24 mouse cellular contexts compared by ENCODE assay signal in genomic region chr19:44644376-44644775, GRCm38 (mm10).
A peak's percentile ranks its signal among the peaks of the same experiment; 100 is the strongest.
DNase-seq lines count a peak whose midpoint lies in the region; ATAC-seq lines count a peak whose summit lies in the region.
"Had no signal": no experiment of that assay in that cellular context is flagged by ENCODE, and none has a peak within 500 bp of the region (broad histone marks: within the 10 kb centered on the region; RNA-seq: fewer than 3 reads in every experiment).

No protein-coding gene starts in this region.

- no peak for DNase-seq in heart, adult 9 months (ENCODE audit: low spot score in 2 of 2)
- no peak for DNase-seq in kidney, adult 9 months
- no peak for DNase-seq in kidney, adult 11 months
- DNase-seq in midbrain, embryonic 11.5 days (ENCODE audit: low spot score, missing footprints) = peak; percentile 47
- DNase-seq: adrenal gland, adult 8-10 months; adrenal gland, postnatal 14 days; adrenal gland, postnatal 36 days; B cell, adult 2 months; cerebellum, adult 11-12 months; cerebellum, adult 2 months; cerebellum, adult 9-10 months; cerebellum, postnatal 10 days; cerebellum, postnatal 25 days had no signal

- no peak overlapping the region for H3K4me3 ChIP-seq in heart, embryonic 11.5 days (ENCODE audit: low read depth, low read length)
- H3K4me3 ChIP-seq in kidney, embryonic 14.5 days (ENCODE audit: low read length) = no peak overlapping the region
- no peak overlapping the region for H3K4me3 ChIP-seq in kidney, embryonic 16.5 days (ENCODE audit: low read length)
- no peak overlapping the region for H3K4me3 ChIP-seq in midbrain, embryonic 11.5 days (ENCODE audit: low read depth, low read length)
- H3K4me3 ChIP-seq in midbrain, embryonic 15.5 days = no peak overlapping the region
- H3K4me3 ChIP-seq: embryonic facial prominence, embryonic 10.5 days; embryonic facial prominence, embryonic 12.5 days; forebrain, embryonic 13.5 days had no signal

- peaks cover 60% of the 10 kb centered on the region for H3K27me3 ChIP-seq in heart, embryonic 11.5 days (ENCODE audit: control insufficient read depth, insufficient read depth, low read length)
- H3K27me3 ChIP-seq in kidney, embryonic 14.5 days (ENCODE audit: control insufficient read depth, insufficient read depth, low read length) = peaks cover 8% of the 10 kb centered on the region; the same call in 1 of the 2 replicates
- peaks cover 16% of the 10 kb centered on the region for H3K27me3 ChIP-seq in kidney, embryonic 16.5 days (ENCODE audit: insufficient read depth, low read length)
- peaks cover 24% of the 10 kb centered on the region for H3K27me3 ChIP-seq in midbrain, embryonic 11.5 days (ENCODE audit: control insufficient read depth, insufficient read depth, low read length)
- H3K27me3 ChIP-seq in midbrain, embryonic 15.5 days (replicated peaks) = peaks cover 37% of the 10 kb centered on the region
- H3K27me3 ChIP-seq: Patski had no signal

- no peak overlapping the region for H3K9ac ChIP-seq in heart, embryonic 11.5 days (ENCODE audit: low read depth, low read length)
- H3K9ac ChIP-seq in kidney, embryonic 14.5 days (ENCODE audit: low read depth, low read length) = no peak overlapping the region
- no peak overlapping the region for H3K9ac ChIP-seq in kidney, embryonic 16.5 days (replicated peaks; ENCODE audit: low read length)
- H3K9ac ChIP-seq in midbrain, embryonic 11.5 days (ENCODE audit: low read length) = no peak overlapping the region
- no peak overlapping the region for H3K9ac ChIP-seq in midbrain, embryonic 15.5 days
- H3K9ac ChIP-seq: embryonic facial prominence, embryonic 12.5 days; forebrain, embryonic 13.5 days had no signal

- H3K9me3 ChIP-seq in heart, embryonic 11.5 days (replicated peaks; ENCODE audit: control insufficient read depth, low read length) = no peaks in the 10 kb centered on the region
- no peaks in the 10 kb centered on the region for H3K9me3 ChIP-seq in kidney, embryonic 14.5 days (ENCODE audit: control insufficient read depth, low read length)
- no peaks in the 10 kb centered on the region for H3K9me3 ChIP-seq in kidney, embryonic 16.5 days (ENCODE audit: low read length)
- no peaks in the 10 kb centered on the region for H3K9me3 ChIP-seq in midbrain, embryonic 11.5 days (ENCODE audit: control insufficient read depth, low read length)
- H3K9me3 ChIP-seq in midbrain, embryonic 15.5 days = no peaks in the 10 kb centered on the region
- H3K9me3 ChIP-seq: embryonic facial prominence, embryonic 10.5 days; embryonic facial prominence, embryonic 12.5 days; forebrain, embryonic 13.5 days; G1E had no signal

- 44% methylated on average over 3 of the region's 3 CpGs for WGBS in heart, embryonic 11.5 days (ENCODE audit: insufficient replicate concordance)
- WGBS in kidney, embryonic 14.5 days = 12% methylated on average over 3 of the region's 3 CpGs
- WGBS in kidney, embryonic 16.5 days = 14% methylated on average over 3 of the region's 3 CpGs
- 55% methylated on average over 3 of the region's 3 CpGs for WGBS in midbrain, embryonic 11.5 days
- WGBS in midbrain, embryonic 15.5 days = 58% methylated on average over 3 of the region's 3 CpGs

- H3K4me1 ChIP-seq in heart, embryonic 11.5 days (ENCODE audit: control insufficient read depth, insufficient read depth, low read length) = peaks cover 5% of the 10 kb centered on the region; the same call in 1 of the 2 replicates
- H3K4me1 ChIP-seq in kidney, embryonic 14.5 days (ENCODE audit: control insufficient read depth, insufficient read depth, low read length) = peaks cover 37% of the 10 kb centered on the region
- peaks cover 51% of the 10 kb centered on the region for H3K4me1 ChIP-seq in kidney, embryonic 16.5 days (ENCODE audit: insufficient read depth, low read length)
- peaks cover 6% of the 10 kb centered on the region for H3K4me1 ChIP-seq in midbrain, embryonic 11.5 days (ENCODE audit: control insufficient read depth, insufficient read depth, low read length)
- peaks cover 7% of the 10 kb centered on the region for H3K4me1 ChIP-seq in midbrain, embryonic 15.5 days

- ATAC-seq in heart, embryonic 11.5 days (replicated peaks; ENCODE audit: insufficient number of reproducible peaks, low FRiP score, low TSS enrichment) = no peak
- ATAC-seq in kidney, embryonic 14.5 days (ENCODE audit: low FRiP score, low TSS enrichment) = peak; percentile 61
- peak; percentile 49; the same call in 1 of the 2 replicates for ATAC-seq in kidney, embryonic 16.5 days (ENCODE audit: low FRiP score, low TSS enrichment)
- no peak for ATAC-seq in midbrain, embryonic 11.5 days (ENCODE audit: low FRiP score)
- ATAC-seq in midbrain, embryonic 15.5 days (replicated peaks) = no peak
- ATAC-seq: activated CD4-positive, CD25-positive, alpha-beta regulatory T cell, adult 4 months; CD4-positive, CD25-positive, alpha-beta regulatory T cell, adult 4 months; forebrain, embryonic 13.5 days; Patski had no signal

- no peak overlapping the region for H3K4me2 ChIP-seq in heart, embryonic 11.5 days
- no peak overlapping the region for H3K4me2 ChIP-seq in kidney, embryonic 14.5 days (replicated peaks; ENCODE audit: low read depth, low read length)
- no peak overlapping the region for H3K4me2 ChIP-seq in kidney, embryonic 16.5 days (replicated peaks; ENCODE audit: low read depth, low read length)
- no peak overlapping the region for H3K4me2 ChIP-seq in midbrain, embryonic 11.5 days
- H3K4me2 ChIP-seq in midbrain, embryonic 15.5 days = no peak overlapping the region
- H3K4me2 ChIP-seq: embryonic facial prominence, embryonic 12.5 days; forebrain, embryonic 13.5 days had no signal

- 0 out of 2 replicates have a peak overlapping the region, but pooled peaks have one; percentile 16 for H3K27ac ChIP-seq in heart, embryonic 11.5 days (ENCODE audit: low read depth, low read length)
- H3K27ac ChIP-seq in kidney, embryonic 14.5 days (ENCODE audit: low read depth, low read length) = peak overlapping the region; percentile 74
- peak overlapping the region; percentile 73 for H3K27ac ChIP-seq in kidney, embryonic 16.5 days (ENCODE audit: low read length)
- H3K27ac ChIP-seq in midbrain, embryonic 11.5 days (ENCODE audit: low read depth, low read length) = no peak overlapping the region
- H3K27ac ChIP-seq in midbrain, embryonic 15.5 days = no peak overlapping the region
- H3K27ac ChIP-seq: embryonic facial prominence, embryonic 10.5 days; embryonic facial prominence, embryonic 12.5 days; forebrain, embryonic 13.5 days had no signal

- no peaks in the 10 kb centered on the region for H3K36me3 ChIP-seq in heart, embryonic 11.5 days (ENCODE audit: control insufficient read depth, insufficient read depth, low read length)
- H3K36me3 ChIP-seq in kidney, embryonic 14.5 days (ENCODE audit: control insufficient read depth, insufficient read depth, low read length) = no peaks in the 10 kb centered on the region
- H3K36me3 ChIP-seq in kidney, embryonic 16.5 days (ENCODE audit: insufficient read depth, low read length) = no peaks in the 10 kb centered on the region
- no peaks in the 10 kb centered on the region for H3K36me3 ChIP-seq in midbrain, embryonic 11.5 days (ENCODE audit: control insufficient read depth, insufficient read depth, low read length)
- H3K36me3 ChIP-seq in midbrain, embryonic 15.5 days (replicated peaks) = no peaks in the 10 kb centered on the region
- H3K36me3 ChIP-seq: embryonic facial prominence, embryonic 10.5 days; embryonic facial prominence, embryonic 12.5 days; G1E had no signal

Comparison
In these comparisons a context has a peak if more than half of its experiments do, and no peak if none do; other contexts are left out.
1. ATAC-seq: peak in kidney, embryonic 14.5 days (single experiment) and kidney, embryonic 16.5 days (single experiment); none in heart, embryonic 11.5 days (single experiment), midbrain, embryonic 11.5 days (single experiment) and midbrain, embryonic 15.5 days (single experiment).
2. H3K27ac ChIP-seq: peak in heart, embryonic 11.5 days (single experiment), kidney, embryonic 14.5 days (single experiment) and kidney, embryonic 16.5 days (single experiment); none in midbrain, embryonic 11.5 days (single experiment) and midbrain, embryonic 15.5 days (single experiment).